Mouse (Mus musculus): ENCODE data around the gene A430078G23Rik. TPM values are rescaled to one million over a fixed set of nuclear protein-coding genes. Genes with fewer than 3 reads are reported as not detected.

Gene A430078G23Rik
- polyA plus RNA-seq, 1 experiment from 2014 or later, result 1.7 TPM

- 96% methylated on average over 6 of the region's 6 CpGs for WGBS (ENCODE audit: insufficient replicate concordance)
- Histone ChIP-seq H3K27ac (ENCODE audit: low read depth) (no peak overlapping the region), H3K4me2 (ENCODE audit: low read depth, low read length) (no peak overlapping the region), H3K9me3 (ENCODE audit: low read length) (no peaks in the 10 kb centered on the region), H3K4me1 (ENCODE audit: insufficient read depth) (no peaks in the 10 kb centered on the region), H3K9ac (replicated peaks) (no peak overlapping the region), H3K27me3 (ENCODE audit: insufficient read depth, low read length) (no peaks in the 10 kb centered on the region), H3K4me3 (ENCODE audit: low read depth, low read length) (no peak overlapping the region), H3K36me3 (replicated peaks; ENCODE audit: insufficient read depth, low read length) (no peaks in the 10 kb centered on the region)
- ATAC-seq (no peak), DNase-seq (no peak)
- TF ChIP-seq CTCF (IDR thresholded peaks at IDR 0.05; ENCODE audit: low read depth) (no peak), EP300 (IDR thresholded peaks at IDR 0.05; ENCODE audit: low read depth) (no peak)
These were observed 7.9 kb upstream of the A430078G23Rik start for GRCm38 (mm10) chr8:3345337-3345736.

- Histone ChIP-seq H3K4me2 (ENCODE audit: low read depth, low read length) (no peak overlapping the region), H3K4me3 (ENCODE audit: low read depth, low read length) (no peak overlapping the region), H3K9me3 (ENCODE audit: low read length) (no peaks in the 10 kb centered on the region), H3K27ac (ENCODE audit: low read depth) (no peak overlapping the region), H3K4me1 (ENCODE audit: insufficient read depth) (no peaks in the 10 kb centered on the region), H3K27me3 (ENCODE audit: insufficient read depth, low read length) (no peaks in the 10 kb centered on the region), H3K36me3 (replicated peaks; ENCODE audit: insufficient read depth, low read length) (no peaks in the 10 kb centered on the region), H3K9ac (replicated peaks) (no peak overlapping the region)
- ATAC-seq, result no peak
- TF ChIP-seq EP300 (IDR thresholded peaks at IDR 0.05; ENCODE audit: low read depth) (no peak), CTCF (IDR thresholded peaks at IDR 0.05; ENCODE audit: low read depth) (no peak)
- 67% methylated on average over 5 of the region's 5 CpGs for WGBS (ENCODE audit: insufficient replicate concordance)
- no peak for DNase-seq
These were observed 6.4 kb upstream of the A430078G23Rik start for GRCm38 (mm10) chr8:3346691-3347413.

GRCm38 (mm10) chr8:3348142-3348823, 4.9 kb upstream of the A430078G23Rik start:
- DNase-seq (no peak), ATAC-seq (peak; percentile 81)
- no peak overlapping the region for H3K4me3 ChIP-seq (ENCODE audit: low read depth, low read length)
- H3K9me3 ChIP-seq (ENCODE audit: low read length), result no peaks in the 10 kb centered on the region
- H3K36me3 ChIP-seq (replicated peaks; ENCODE audit: insufficient read depth, low read length), result no peaks in the 10 kb centered on the region
- TF ChIP-seq CTCF (IDR thresholded peaks at IDR 0.05; ENCODE audit: low read depth) (peak; percentile 8; the same call in 1 of the 2 replicates), EP300 (IDR thresholded peaks at IDR 0.05; ENCODE audit: low read depth) (no peak)
- no peaks in the 10 kb centered on the region for H3K27me3 ChIP-seq (ENCODE audit: insufficient read depth, low read length)
- H3K9ac ChIP-seq (replicated peaks), result no peak overlapping the region
- no peak overlapping the region for H3K27ac ChIP-seq (ENCODE audit: low read depth)
- WGBS (ENCODE audit: insufficient replicate concordance), result 28% methylated on average over 13 of the region's 13 CpGs
- no peak overlapping the region for H3K4me2 ChIP-seq (ENCODE audit: low read depth, low read length)
- peaks cover 8% of the 10 kb centered on the region; the same call in 1 of the 2 replicates for H3K4me1 ChIP-seq (ENCODE audit: insufficient read depth)

GRCm38 (mm10) chr8:3350747-3351146, 2.5 kb upstream of the A430078G23Rik start:
- Histone ChIP-seq H3K36me3 (replicated peaks; ENCODE audit: insufficient read depth, low read length) (no peaks in the 10 kb centered on the region), H3K4me3 (ENCODE audit: low read depth, low read length) (no peak overlapping the region), H3K27me3 (ENCODE audit: insufficient read depth, low read length) (no peaks in the 10 kb centered on the region), H3K9me3 (ENCODE audit: low read length) (no peaks in the 10 kb centered on the region), H3K4me2 (ENCODE audit: low read depth, low read length) (no peak overlapping the region), H3K4me1 (ENCODE audit: insufficient read depth) (peaks cover 11% of the 10 kb centered on the region; the same call in 1 of the 2 replicates), H3K9ac (replicated peaks) (no peak overlapping the region), H3K27ac (ENCODE audit: low read depth) (no peak overlapping the region)
- no peak for DNase-seq
- TF ChIP-seq CTCF (IDR thresholded peaks at IDR 0.05; ENCODE audit: low read depth) (no peak), EP300 (IDR thresholded peaks at IDR 0.05; ENCODE audit: low read depth) (no peak)
- no peak for ATAC-seq
- 76% methylated on average over 6 of the region's 6 CpGs for WGBS (ENCODE audit: insufficient replicate concordance)

GRCm38 (mm10) chr8:3352715-3353114, 500 bp upstream of the A430078G23Rik start:
- no peak for ATAC-seq

GRCm38 (mm10) chr8:3353811-3354442, 712 bp downstream of the A430078G23Rik start:
- TF ChIP-seq EP300 (IDR thresholded peaks at IDR 0.05; ENCODE audit: low read depth) (no peak), CTCF (IDR thresholded peaks at IDR 0.05; ENCODE audit: low read depth) (no peak)
- Histone ChIP-seq H3K9ac (replicated peaks) (peak overlapping the region; percentile 41), H3K27ac (ENCODE audit: low read depth) (peak overlapping the region; percentile 86), H3K9me3 (ENCODE audit: low read length) (no peaks in the 10 kb centered on the region), H3K4me2 (ENCODE audit: low read depth, low read length) (peak overlapping the region; percentile 61), H3K36me3 (replicated peaks; ENCODE audit: insufficient read depth, low read length) (peaks cover 2% of the 10 kb centered on the region; the same call in 1 of the 2 replicates), H3K4me1 (ENCODE audit: insufficient read depth) (peaks cover 23% of the 10 kb centered on the region), H3K27me3 (ENCODE audit: insufficient read depth, low read length) (no peaks in the 10 kb centered on the region), H3K4me3 (ENCODE audit: low read depth, low read length) (peak overlapping the region; percentile 40)
- 32% methylated on average over 6 of the region's 6 CpGs for WGBS (ENCODE audit: insufficient replicate concordance)
- DNase-seq (no peak), ATAC-seq (peak; percentile 10; the same call in 1 of the 2 replicates)

More at GRCm38 (mm10) chr8:3352715-3353114, 500 bp upstream of the A430078G23Rik start:
- peak overlapping the region; percentile 40; the same call in 1 of the 2 replicates for H3K4me3 ChIP-seq (ENCODE audit: low read depth, low read length)
- H3K27me3 ChIP-seq (ENCODE audit: insufficient read depth, low read length), result no peaks in the 10 kb centered on the region
- H3K36me3 ChIP-seq (replicated peaks; ENCODE audit: insufficient read depth, low read length), result no peaks in the 10 kb centered on the region
- TF ChIP-seq CTCF (IDR thresholded peaks at IDR 0.05; ENCODE audit: low read depth), result no peak
- TF ChIP-seq EP300 (IDR thresholded peaks at IDR 0.05; ENCODE audit: low read depth), result no peak
- H3K9me3 ChIP-seq (ENCODE audit: low read length), result no peaks in the 10 kb centered on the region
- no peak for DNase-seq
- H3K4me2 ChIP-seq (ENCODE audit: low read depth, low read length), result peak overlapping the region; percentile 61
- peak overlapping the region; percentile 86 for H3K27ac ChIP-seq (ENCODE audit: low read depth)
- H3K9ac ChIP-seq (replicated peaks), result no peak overlapping the region
- H3K4me1 ChIP-seq (ENCODE audit: insufficient read depth), result peaks cover 23% of the 10 kb centered on the region
- 40% methylated on average over 6 of the region's 6 CpGs for WGBS (ENCODE audit: insufficient replicate concordance)
